Mouse (Mus musculus): ENCODE data around the gene Rnf157. TPM values are rescaled to one million over a fixed set of nuclear protein-coding genes. Genes with fewer than 3 reads are reported as not detected.

Rnf157 gene
- total and polyA plus RNA-seq, 3 experiments: 8.7 to 39.3 (median 10.9) TPM

DNA sequence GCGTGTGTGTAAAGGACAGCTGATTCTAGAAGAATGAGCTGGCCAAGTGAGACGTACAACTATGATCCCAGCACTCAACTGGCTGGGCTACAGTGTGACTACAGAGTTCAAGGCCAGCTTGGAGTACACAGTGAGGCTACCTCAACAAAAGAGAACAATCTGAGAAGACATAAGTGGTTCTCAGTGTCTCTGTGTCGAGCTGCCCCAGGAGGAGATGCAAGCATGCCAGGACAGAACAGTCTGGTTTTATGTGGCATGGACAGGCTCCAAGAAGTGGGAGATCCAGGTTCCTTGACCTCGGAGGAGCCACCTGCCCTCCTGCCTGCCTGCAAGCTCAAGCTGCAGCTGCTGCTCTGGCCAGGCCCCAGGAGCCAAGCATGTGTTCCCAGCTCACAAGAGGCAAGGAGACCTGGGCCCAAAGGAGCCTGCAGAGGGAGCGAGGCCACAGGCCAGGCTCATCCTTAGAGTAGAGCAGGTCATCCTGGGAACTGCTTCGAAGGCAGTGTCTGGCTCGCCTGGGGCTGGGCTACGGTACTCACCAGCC lies 116.6 kb downstream of the Rnf157 start:
- H3K4me1 ChIP-seq (ENCODE audit: control insufficient read depth in 1 of 2, insufficient read depth in 2 of 2): peaks cover 5 to 29% of the 10 kb centered on the region in 2 experiments; a peak in 3 of 4 replicates
- dilution Hi-C loops (cut with MboI; ENCODE audit: extremely low pct_ligation_motif_present, extremely low pct_unique_long_range_greater_than_20kb, low sequenced_read_pairs): no loop called here

DNA sequence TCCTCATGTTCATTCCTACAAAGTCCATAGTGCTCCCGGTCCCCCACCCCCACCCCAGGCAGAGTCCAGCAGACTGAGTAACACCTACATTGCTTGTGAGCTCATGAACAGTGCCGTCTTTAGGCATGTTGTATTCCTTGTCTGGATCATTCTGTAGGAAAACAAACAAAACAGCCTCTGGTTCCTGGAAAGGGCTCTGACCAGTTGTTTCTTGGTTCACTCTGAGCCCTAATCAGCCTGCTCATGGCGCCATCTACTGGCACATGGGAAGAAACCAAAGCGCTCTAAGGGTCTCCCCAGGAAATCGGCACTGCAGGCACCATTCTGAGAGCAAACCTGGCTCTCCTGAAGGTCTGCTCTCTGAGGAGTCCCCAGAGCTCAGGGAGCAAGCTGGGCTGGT lies 118.5 kb downstream of the Rnf157 start:
- DNase-seq (ENCODE audit: extremely low read depth): peak; percentile 84
- Histone ChIP-seq H3K27ac (ENCODE audit: insufficient read depth, low read depth) (no peak overlapping the region), H3K4me2 (ENCODE audit: insufficient read depth, low read depth, poor library complexity, severe bottlenecking) (no peak overlapping the region), H3K27me3 (replicated peaks) (no peaks in the 10 kb centered on the region), H3K9me3 (replicated peaks; ENCODE audit: low read length) (no peaks in the 10 kb centered on the region), H3K4me3 (replicated peaks in 1 of 3; ENCODE audit: low read depth in 2 of 3, low read length in 2 of 3, poor library complexity in 1 of 3) (no peak overlapping the region), H3K4me1 (ENCODE audit: control insufficient read depth in 1 of 2, insufficient read depth in 2 of 2) (peaks cover 5 to 48% of the 10 kb centered on the region in 2 experiments; a peak in 3 of 4 replicates), H3K79me2 (replicated peaks; ENCODE audit: control insufficient read depth, extremely low read depth, insufficient read depth, poor library complexity, severe bottlenecking) (no peaks in the 10 kb centered on the region), H3K9ac (ENCODE audit: insufficient read depth, low read depth) (no peak overlapping the region), H3K36me3 (replicated peaks in 1 of 2; ENCODE audit: control insufficient read depth in 1 of 2, insufficient read depth in 1 of 2, low read length in 1 of 2) (peaks cover 71 to 95% of the 10 kb centered on the region in 2 experiments)
- in situ Hi-C loops (cut with MboI; ENCODE audit: low pct_ligation_motif_present, low pct_unique_long_range_greater_than_20kb, low sequenced_read_pairs) (no loop called here), dilution Hi-C loops (cut with MboI; ENCODE audit: extremely low pct_ligation_motif_present, extremely low pct_unique_long_range_greater_than_20kb, low sequenced_read_pairs) (no loop called here)
- TF ChIP-seq UBTF (IDR thresholded peaks at IDR 0.05; ENCODE audit: low read depth, low read length) (no peak), MAFK (IDR thresholded peaks at IDR 0.05; ENCODE audit: insufficient replicate concordance, low read length) (no peak; the same call in 1 of the 2 replicates), MAX (IDR thresholded peaks at IDR 0.05; ENCODE audit: low read length) (no peak), TBP (conservative IDR thresholded peaks at IDR 0.05; ENCODE audit: low read depth, low read length) (no peak), GABPA (IDR thresholded peaks at IDR 0.05; ENCODE audit: insufficient replicate concordance, low read depth, low read length) (no peak), MYC (IDR thresholded peaks at IDR 0.05; ENCODE audit: low read depth, low read length) (0 out of 2 replicates have a peak, but pooled peaks have one; percentile 37), MAZ (IDR thresholded peaks at IDR 0.05; ENCODE audit: low read depth, low read length) (no peak), E2F4 (IDR thresholded peaks at IDR 0.05; ENCODE audit: insufficient replicate concordance, low read depth, low read length) (no peak), USF1 (IDR thresholded peaks at IDR 0.05; ENCODE audit: low read depth, low read length) (no peak), POLR2AphosphoS2 (IDR thresholded peaks at IDR 0.05; ENCODE audit: low read depth, low read length) (no peak), ZC3H11A (IDR thresholded peaks at IDR 0.05; ENCODE audit: low read depth, low read length) (peak; percentile 65), CHD1 (IDR thresholded peaks at IDR 0.05; ENCODE audit: low read depth, low read length) (no peak), NELFE (IDR thresholded peaks at IDR 0.05; ENCODE audit: low read depth, low read length) (peak; percentile 51; the same call in 1 of the 2 replicates), TCF12 (IDR thresholded peaks at IDR 0.05; ENCODE audit: low read depth, low read length) (no peak), EP300 (IDR thresholded peaks at IDR 0.05; ENCODE audit: low read length) (no peak), MEF2A (IDR thresholded peaks at IDR 0.05; ENCODE audit: borderline replicate concordance, low read depth, low read length) (no peak), ETS1 (conservative IDR thresholded peaks at IDR 0.05; ENCODE audit: low read depth, low read length) (no peak), NRF1 (IDR thresholded peaks at IDR 0.05; ENCODE audit: low read depth, low read length) (no peak), RCOR1 (conservative IDR thresholded peaks at IDR 0.05; ENCODE audit: low read depth, low read length) (no peak), SIN3A (IDR thresholded peaks at IDR 0.05; ENCODE audit: low read length) (0 out of 2 replicates have a peak, but pooled peaks have one; percentile 22), ZKSCAN1 (IDR thresholded peaks at IDR 0.05; ENCODE audit: borderline replicate concordance, low read depth, low read length) (no peak), JUN (IDR thresholded peaks at IDR 0.05; ENCODE audit: insufficient read depth, low read depth, low read length) (no peak), JUND (conservative IDR thresholded peaks at IDR 0.05; ENCODE audit: low read depth, low read length) (0 out of 2 replicates have a peak, but pooled peaks have one; percentile 10), ELF1 (IDR thresholded peaks at IDR 0.05; ENCODE audit: low read depth, low read length) (0 out of 2 replicates have a peak, but pooled peaks have one; percentile 51), MXI1 (IDR thresholded peaks at IDR 0.05; ENCODE audit: low read depth, low read length) (no peak), RAD21 (IDR thresholded peaks at IDR 0.05; ENCODE audit: low read depth, low read length) (peak; percentile 91), BHLHE40 (IDR thresholded peaks at IDR 0.05; ENCODE audit: low read depth, low read length) (no peak)

More for the DNA sequence above, 116.6 kb downstream of the Rnf157 start:
- H3K27me3 ChIP-seq (replicated peaks): no peaks in the 10 kb centered on the region
- H3K9me3 ChIP-seq (replicated peaks; ENCODE audit: low read length): no peaks in the 10 kb centered on the region
- no peak overlapping the region for H3K9ac ChIP-seq (ENCODE audit: insufficient read depth, low read depth)
- in situ Hi-C loops (cut with MboI; ENCODE audit: low pct_ligation_motif_present, low pct_unique_long_range_greater_than_20kb, low sequenced_read_pairs): no loop called here
- TF ChIP-seq UBTF (IDR thresholded peaks at IDR 0.05; ENCODE audit: low read depth, low read length) (no peak), USF2 (conservative IDR thresholded peaks at IDR 0.05; ENCODE audit: low read depth, low read length) (no peak), ZNF384 (IDR thresholded peaks at IDR 0.05; ENCODE audit: low read depth, low read length) (no peak), JUND (conservative IDR thresholded peaks at IDR 0.05; ENCODE audit: low read depth, low read length) (no peak), RAD21 (IDR thresholded peaks at IDR 0.05; ENCODE audit: low read depth, low read length) (no peak), ZC3H11A (IDR thresholded peaks at IDR 0.05; ENCODE audit: low read depth, low read length) (no peak), NELFE (IDR thresholded peaks at IDR 0.05; ENCODE audit: low read depth, low read length) (no peak), BHLHE40 (IDR thresholded peaks at IDR 0.05; ENCODE audit: low read depth, low read length) (no peak), ETS1 (conservative IDR thresholded peaks at IDR 0.05; ENCODE audit: low read depth, low read length) (no peak), E2F4 (IDR thresholded peaks at IDR 0.05; ENCODE audit: insufficient replicate concordance, low read depth, low read length) (no peak), ZKSCAN1 (IDR thresholded peaks at IDR 0.05; ENCODE audit: borderline replicate concordance, low read depth, low read length) (no peak), USF1 (IDR thresholded peaks at IDR 0.05; ENCODE audit: low read depth, low read length) (no peak)
- no peaks in the 10 kb centered on the region for H3K79me2 ChIP-seq (replicated peaks; ENCODE audit: control insufficient read depth, extremely low read depth, insufficient read depth, poor library complexity, severe bottlenecking)
- H3K27ac ChIP-seq (ENCODE audit: insufficient read depth, low read depth): no peak overlapping the region
- peaks cover 76 to 95% of the 10 kb centered on the region in 2 experiments for H3K36me3 ChIP-seq (replicated peaks in 1 of 2; ENCODE audit: control insufficient read depth in 1 of 2, insufficient read depth in 1 of 2, low read length in 1 of 2)
- H3K4me2 ChIP-seq (ENCODE audit: insufficient read depth, low read depth, poor library complexity, severe bottlenecking): no peak overlapping the region
- DNase-seq (ENCODE audit: extremely low read depth): no peak
- H3K4me3 ChIP-seq (replicated peaks in 1 of 3; ENCODE audit: low read depth in 2 of 3, low read length in 2 of 3, poor library complexity in 1 of 3): no peak overlapping the region

All from CH12.LX (cell line).